ENCODE assay signal across 7 mouse cellular contexts in genomic region chr3:157567566-157568132, GRCm38 (mm10). TPM values are rescaled to one million over a fixed set of nuclear protein-coding genes. Genes with fewer than 3 reads are reported as not detected.
DNase-seq lines count a peak whose midpoint lies in the region; ATAC-seq and TF ChIP-seq lines count a peak whose summit lies in the region.

No protein-coding gene starts in this region.

- H3K27me3 ChIP-seq in lung, embryonic 15.5 days = peaks cover 36% of the 10 kb centered on the region
- H3K27me3 ChIP-seq in heart, postnatal 0 days (ENCODE audit: control insufficient read depth, insufficient read depth, low read length) = peaks cover 29% of the 10 kb centered on the region
- H3K27me3 ChIP-seq in limb, embryonic 12.5 days = peaks cover 57% of the 10 kb centered on the region

- no peak overlapping the region for H3K27ac ChIP-seq in lung, embryonic 15.5 days
- H3K27ac ChIP-seq in heart, postnatal 0 days (ENCODE audit: low read depth) = no peak overlapping the region
- H3K27ac ChIP-seq in limb, embryonic 12.5 days = no peak overlapping the region
- no peak overlapping the region for H3K27ac ChIP-seq in olfactory bulb, adult 2 months (ENCODE audit: insufficient read depth, low read depth, low read length)

- WGBS in lung, embryonic 15.5 days = 3% methylated on average over 34 of the region's 34 CpGs
- WGBS in heart, postnatal 0 days = 5% methylated on average over 34 of the region's 34 CpGs
- WGBS in limb, embryonic 12.5 days = 2% methylated on average over 34 of the region's 34 CpGs
- 4% methylated on average over 34 of the region's 34 CpGs for WGBS in olfactory bulb, adult 2 months

- H3K4me3 ChIP-seq in lung, embryonic 15.5 days = peak overlapping the region; percentile 47
- peak overlapping the region; percentile 41 for H3K4me3 ChIP-seq in heart, postnatal 0 days (ENCODE audit: low read depth, low read length)
- H3K4me3 ChIP-seq in limb, embryonic 12.5 days (replicated peaks) = peak overlapping the region; percentile 53
- peak overlapping the region; percentile 35 for H3K4me3 ChIP-seq in olfactory bulb, adult 2 months (ENCODE audit: insufficient read depth, low read depth, low read length)

- no peak for TF ChIP-seq POLR2A in olfactory bulb, adult 2 months (IDR thresholded peaks at IDR 0.05; ENCODE audit: insufficient read depth, low read depth, low read length)

- peak; percentile 26; the same call in 1 of the 2 replicates for ATAC-seq in lung, embryonic 15.5 days (ENCODE audit: borderline replicate concordance, extremely low read depth, low FRiP score, low TSS enrichment)
- no peak for ATAC-seq in heart, postnatal 0 days (ENCODE audit: insufficient read depth, low read depth)
- ATAC-seq in limb, embryonic 12.5 days (ENCODE audit: insufficient number of reproducible peaks, insufficient read depth, low FRiP score, low TSS enrichment, low read depth) = peak; percentile 28; the same call in 1 of the 2 replicates

- H3K9ac ChIP-seq in lung, embryonic 15.5 days = peak overlapping the region; percentile 23; the same call in 1 of the 2 replicates
- H3K9ac ChIP-seq in heart, postnatal 0 days (replicated peaks; ENCODE audit: low read depth, low read length) = no peak overlapping the region
- H3K9ac ChIP-seq in limb, embryonic 12.5 days (replicated peaks) = no peak overlapping the region; the same call in 1 of the 2 replicates

- H3K4me1 ChIP-seq in lung, embryonic 15.5 days = peaks cover 16% of the 10 kb centered on the region
- no peaks in the 10 kb centered on the region for H3K4me1 ChIP-seq in heart, postnatal 0 days (ENCODE audit: control insufficient read depth, insufficient read depth)
- H3K4me1 ChIP-seq in limb, embryonic 12.5 days (replicated peaks) = peaks cover 13% of the 10 kb centered on the region
- H3K4me1 ChIP-seq in olfactory bulb, adult 2 months (ENCODE audit: control insufficient read depth, insufficient read depth, low read length) = peaks cover 15% of the 10 kb centered on the region

- DNase-seq in lung, postnatal 36 days = no peak
- DNase-seq in embryo, embryonic 10.5 days (ENCODE audit: low spot score) = peak; percentile 22
- DNase-seq in heart, postnatal 0 days (ENCODE audit: low spot score) = no peak
- DNase-seq in right cerebral cortex, postnatal 10 days (ENCODE audit: low spot score in 2 of 2) = no peak

- H3K9me3 ChIP-seq in lung, embryonic 15.5 days = no peaks in the 10 kb centered on the region
- no peaks in the 10 kb centered on the region for H3K9me3 ChIP-seq in heart, postnatal 0 days (replicated peaks; ENCODE audit: control insufficient read depth, low read length)
- no peaks in the 10 kb centered on the region for H3K9me3 ChIP-seq in limb, embryonic 12.5 days

- no peaks in the 10 kb centered on the region for H3K36me3 ChIP-seq in lung, embryonic 15.5 days
- no peaks in the 10 kb centered on the region for H3K36me3 ChIP-seq in heart, postnatal 0 days (replicated peaks; ENCODE audit: control insufficient read depth, insufficient read depth, low read length)
- H3K36me3 ChIP-seq in limb, embryonic 12.5 days = no peaks in the 10 kb centered on the region

- peak overlapping the region; percentile 91 for H3K4me2 ChIP-seq in lung, embryonic 15.5 days
- peak overlapping the region; percentile 64 for H3K4me2 ChIP-seq in heart, postnatal 0 days (ENCODE audit: low read depth, low read length)
- H3K4me2 ChIP-seq in limb, embryonic 12.5 days = peak overlapping the region; percentile 90

- no peak for TF ChIP-seq CTCF in heart, postnatal 0 days (IDR thresholded peaks at IDR 0.05; ENCODE audit: low read depth)
- TF ChIP-seq CTCF in olfactory bulb, adult 2 months (IDR thresholded peaks at IDR 0.05; ENCODE audit: insufficient read depth, low read depth, low read length) = no peak

- no peak for TF ChIP-seq EP300 in heart, postnatal 0 days (IDR thresholded peaks at IDR 0.05; ENCODE audit: low read depth)

RNA-seq across cellular contexts. Expression of gene Ptger3, which starts 1.0 kb away (rescaled TPM):
- 10.7 and 13.1 TPM in 2 replicates for polyA plus RNA-seq in lung, embryonic 15.5 days (2015; fragmentation: Nextera tagmentation; extraction: Ambion mirVana)
- total RNA-seq in heart, postnatal 0 days (2014; rRNA removed; ENCODE audit: low replicate concordance) = 3.3 and 5.0 TPM in 2 replicates
- 0.52 and 0.93 TPM in 2 replicates for polyA plus RNA-seq in heart, postnatal 0 days (2015; fragmentation: Nextera tagmentation; extraction: Ambion mirVana)
- 1.5 and 1.7 TPM in 2 replicates for polyA plus RNA-seq in limb, embryonic 12.5 days (2016; fragmentation: Nextera tagmentation; extraction: Ambion mirVana)
- not detected in 2 replicates for polyA plus RNA-seq in olfactory bulb, adult 2 months (2012; ENCODE audit: insufficient read depth, insufficient read length, low replicate concordance, missing spikeins)

RNA-seq across cellular contexts. Expression of gene Zranb2, which starts 33.7 kb away (rescaled TPM):
- polyA plus RNA-seq in lung, embryonic 15.5 days (2015; fragmentation: Nextera tagmentation; extraction: Ambion mirVana) = 92.9 and 94.0 TPM in 2 replicates
- 20.9 and 30.8 TPM in 2 replicates for total RNA-seq in heart, postnatal 0 days (2014; rRNA removed; ENCODE audit: low replicate concordance)
- 47.5 and 50.2 TPM in 2 replicates for polyA plus RNA-seq in heart, postnatal 0 days (2015; fragmentation: Nextera tagmentation; extraction: Ambion mirVana)
- polyA plus RNA-seq in limb, embryonic 12.5 days (2016; fragmentation: Nextera tagmentation; extraction: Ambion mirVana) = 122 and 123 TPM in 2 replicates
- 253 TPM in 1 of 2 replicates, not detected in the other for polyA plus RNA-seq in olfactory bulb, adult 2 months (2012; ENCODE audit: insufficient read depth, insufficient read length, low replicate concordance, missing spikeins)
